Mouse (Mus musculus) lung, postnatal 10 days (tissue): Measurements from ENCODE around the gene Rinl.

Source experiments
- DNase-seq: peaks from one replicate; pipeline ENCODE4 v3.0.0; 2021

Gene Rinl

GRCm38 (mm10) chr7:28825686-28826401 lies 37.1 kb downstream of the Rinl start:
- DNase-seq: peak; percentile 48

DNA sequence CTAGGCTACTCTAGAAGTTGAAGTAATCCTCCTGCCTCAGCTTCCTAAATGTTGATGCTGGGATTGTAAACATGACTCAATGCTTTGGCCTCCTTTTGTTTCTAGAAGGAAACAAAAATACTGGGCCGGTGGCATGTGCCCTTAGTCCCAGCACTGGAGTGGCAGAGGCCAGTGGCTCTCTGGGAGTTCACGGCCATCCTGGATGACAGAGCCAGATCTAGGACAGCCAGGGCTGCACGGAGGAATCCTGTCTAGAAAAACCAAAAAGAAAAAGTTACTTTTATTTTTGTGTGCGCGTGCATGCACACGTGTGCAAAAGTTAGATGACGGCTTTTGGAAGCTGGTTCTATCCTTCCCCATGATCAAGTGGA lies 37.6 kb downstream of the Rinl start:
- DNase-seq: no peak

DNA sequence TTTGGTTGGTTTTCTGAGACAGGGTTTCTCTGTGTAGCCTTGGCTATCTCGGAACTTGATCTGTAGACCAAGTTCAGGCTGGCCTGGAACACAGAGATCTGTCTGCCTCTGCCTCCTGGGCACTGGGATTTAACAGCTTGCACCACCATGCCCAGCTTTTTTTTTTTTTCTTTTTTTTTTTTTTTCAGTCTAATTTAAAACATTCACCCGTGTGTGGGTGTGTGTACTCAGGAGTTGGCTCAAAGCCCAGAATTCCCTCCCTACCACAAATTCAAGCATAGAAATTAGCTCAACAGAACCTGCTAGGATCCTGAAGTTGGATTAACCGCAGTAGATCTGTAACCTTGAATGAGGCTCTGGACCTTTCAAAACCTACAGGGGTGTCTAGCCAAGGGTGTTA lies 38.6 kb downstream of the Rinl start:
- peak; percentile 61 for DNase-seq

GRCm38 (mm10) chr7:28829821-28830220 lies 41.1 kb downstream of the Rinl start:
- no peak for DNase-seq

GRCm38 (mm10) chr7:28830981-28831380 lies 42.2 kb downstream of the Rinl start:
- no peak for DNase-seq

DNA sequence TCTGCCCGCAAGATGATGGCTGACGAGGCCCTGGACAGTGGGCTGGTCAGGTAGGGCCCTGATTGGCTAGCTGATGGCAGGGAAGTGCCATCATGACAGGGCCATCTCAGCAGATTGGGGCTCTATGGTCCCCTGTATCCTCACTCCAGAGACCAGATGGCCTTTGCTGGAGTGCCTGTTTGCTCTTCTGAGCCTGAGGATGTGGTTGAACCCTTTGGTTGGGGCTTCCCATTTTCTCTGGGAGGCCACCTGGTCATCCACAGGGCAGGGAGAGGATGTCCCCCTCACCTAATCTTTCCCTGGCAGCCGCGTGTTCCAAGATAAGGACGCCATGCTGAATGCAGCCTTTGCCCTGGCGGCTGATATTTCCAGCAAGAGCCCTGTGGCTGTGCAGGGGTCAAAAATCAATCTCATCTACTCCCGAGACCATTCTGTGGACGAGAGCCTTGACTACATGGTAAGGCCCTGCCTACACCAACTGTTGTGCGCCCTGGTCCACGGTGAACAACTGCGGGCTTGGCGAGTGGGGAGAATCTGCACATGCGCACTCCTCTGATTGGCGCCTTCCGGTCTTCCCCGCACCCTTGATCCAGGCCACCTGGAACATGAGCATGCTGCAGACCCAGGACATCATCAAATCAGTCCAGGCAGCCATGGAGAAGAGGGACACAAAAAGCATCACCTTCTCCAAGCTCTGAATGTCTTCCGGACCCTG lies 42.8 kb downstream of the Rinl start:
- no peak for DNase-seq

- no peak for DNase-seq
These were observed 43.4 kb downstream of the Rinl start for GRCm38 (mm10) chr7:28832137-28832536.

DNA sequence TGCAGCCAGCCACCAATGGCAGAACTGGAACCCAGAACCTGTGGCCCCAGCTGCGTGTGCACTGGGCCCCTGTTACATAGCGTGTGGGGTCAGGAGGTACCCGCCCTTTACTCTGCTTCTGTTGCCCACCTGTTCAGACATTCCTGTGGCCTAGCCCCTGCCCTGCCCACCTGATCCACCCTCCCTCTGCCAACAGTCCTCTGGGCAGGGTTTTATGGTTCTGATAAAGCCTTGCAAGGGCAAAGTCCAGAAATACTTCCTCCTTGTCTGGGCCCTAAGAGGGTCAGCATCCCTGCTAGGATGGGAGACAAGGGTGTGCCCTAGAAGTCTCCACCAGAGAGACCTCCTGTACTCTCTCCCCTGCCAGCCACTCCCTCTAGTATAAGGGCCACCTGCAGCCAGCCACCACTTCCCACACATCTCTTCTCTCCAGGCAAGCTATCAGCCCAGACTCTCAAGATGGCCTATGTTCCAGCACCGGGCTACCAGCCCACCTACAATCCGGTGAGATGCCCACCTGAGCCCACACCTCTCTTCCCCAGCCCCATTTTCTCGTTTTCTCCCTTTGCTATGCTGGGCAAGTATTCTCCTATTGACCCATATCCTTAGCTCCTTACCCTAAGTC lies 45.1 kb downstream of the Rinl start, which contains the start of gene Lgals4:
Lgals4 (plus strand) TSS at position 132 of the 625 bp plus-strand sequence.
- DNase-seq: no peak

GRCm38 (mm10) chr7:28836936-28837335 lies 48.2 kb downstream of the Rinl start:
- no peak for DNase-seq

GRCm38 (mm10) chr7:28838331-28838730 lies 49.6 kb downstream of the Rinl start:
- no peak for DNase-seq

- DNase-seq: no peak
These were observed 58.5 kb downstream of the Rinl start for GRCm38 (mm10) chr7:28847273-28847672.
